Mouse (Mus musculus) frontal cortex, postnatal 36 days (tissue): ENCODE results near the gene Sult1c2.
"Not testable (repeated sequence)": the region's sequence is repeated elsewhere in the genome, so short reads cannot be mapped to it uniquely, and the experiment has no call there.

ENCODE experiments used
- DNase-seq, 2 experiments: peaks; one replicate each; pipeline ENCODE4 v3.0.0; 2022; ENCODE audit warnings: low spot score in 2 of 2

The Sult1c2 gene

DNA sequence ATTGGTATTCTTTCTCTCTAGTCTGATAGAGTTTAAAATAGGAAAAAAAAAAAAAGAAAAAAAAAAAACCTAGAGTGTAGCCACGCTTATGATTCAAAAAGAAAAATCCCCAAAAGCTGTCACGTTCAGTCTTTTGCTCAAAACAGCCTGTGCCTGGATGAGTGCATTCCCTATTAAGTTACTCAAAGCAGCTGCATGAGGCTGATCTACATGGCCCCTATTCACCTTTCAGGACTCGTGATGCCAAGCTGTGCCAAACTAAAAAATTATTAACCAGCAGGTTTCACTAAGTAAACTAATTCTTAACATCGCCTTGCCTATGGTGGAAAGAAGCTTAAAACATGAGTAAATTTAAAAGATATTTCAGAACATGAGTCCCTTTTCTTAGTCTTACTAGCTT is at the start of gene Sult1c2:
Sult1c2 (minus strand) TSS at position 134 of the 400 bp plus-strand sequence.
- DNase-seq, result no peak

GRCm38 (mm10) chr17:53879006-53879675 is 33.0 kb upstream of the Sult1c2 start:
- not testable (repeated sequence) for DNase-seq

GRCm38 (mm10) chr17:53874433-53874832 is 28.3 kb upstream of the Sult1c2 start:
- DNase-seq, result no peak

- no peak for DNase-seq
These were observed 26.1 kb upstream of the Sult1c2 start for GRCm38 (mm10) chr17:53872192-53872591.

GRCm38 (mm10) chr17:53869931-53870330 is 23.8 kb upstream of the Sult1c2 start:
- DNase-seq, result no peak

GRCm38 (mm10) chr17:53865260-53865955 is 19.3 kb upstream of the Sult1c2 start:
- DNase-seq, result no peak

GRCm38 (mm10) chr17:53860548-53860947 is 14.4 kb upstream of the Sult1c2 start:
- no peak for DNase-seq

GRCm38 (mm10) chr17:53854992-53855391 is 8.9 kb upstream of the Sult1c2 start:
- DNase-seq, result no peak

- DNase-seq, result no peak
These were observed 343 bp downstream of the Sult1c2 start for GRCm38 (mm10) chr17:53845796-53846195.

- peak; percentile 11 to 54 for DNase-seq
These were observed 12.8 kb downstream of the Sult1c2 start for GRCm38 (mm10) chr17:53833366-53833765.

GRCm38 (mm10) chr17:53803974-53804373 is 42.2 kb downstream of the Sult1c2 start:
- DNase-seq, result not testable (repeated sequence)

- DNase-seq, result no peak
These were observed 62.8 kb downstream of the Sult1c2 start for GRCm38 (mm10) chr17:53783381-53783780.
